Mouse (Mus musculus) mesoderm, embryonic 11.5 days (tissue): ENCODE data around the gene Tsg101.

Source experiments
- DNase-seq: peaks from one replicate; pipeline ENCODE4 v3.0.0-alpha.2; 2012; ENCODE audit warnings: low read depth, low spot score

Gene Tsg101

DNA sequence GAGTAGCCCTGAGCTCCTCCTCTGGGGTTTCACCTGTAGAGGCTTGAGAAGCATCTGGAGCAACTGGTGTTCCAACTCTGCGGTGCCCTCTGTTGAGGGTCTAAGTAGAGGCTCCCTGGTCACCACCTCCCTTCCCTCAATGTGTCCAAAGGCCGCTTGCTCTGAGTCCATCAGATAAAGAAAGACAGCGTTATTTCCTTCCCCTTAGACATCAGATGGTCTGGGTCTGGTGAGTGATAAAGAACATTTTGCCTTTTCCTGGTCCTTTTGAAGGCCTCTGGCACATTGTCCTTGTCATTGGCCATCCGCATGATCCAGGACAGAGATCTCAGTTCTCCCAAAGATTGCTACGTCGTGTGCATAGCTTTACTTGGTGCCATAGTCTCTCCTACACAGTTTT is 42.5 kb downstream of the Tsg101 start:
- no peak for DNase-seq

DNA sequence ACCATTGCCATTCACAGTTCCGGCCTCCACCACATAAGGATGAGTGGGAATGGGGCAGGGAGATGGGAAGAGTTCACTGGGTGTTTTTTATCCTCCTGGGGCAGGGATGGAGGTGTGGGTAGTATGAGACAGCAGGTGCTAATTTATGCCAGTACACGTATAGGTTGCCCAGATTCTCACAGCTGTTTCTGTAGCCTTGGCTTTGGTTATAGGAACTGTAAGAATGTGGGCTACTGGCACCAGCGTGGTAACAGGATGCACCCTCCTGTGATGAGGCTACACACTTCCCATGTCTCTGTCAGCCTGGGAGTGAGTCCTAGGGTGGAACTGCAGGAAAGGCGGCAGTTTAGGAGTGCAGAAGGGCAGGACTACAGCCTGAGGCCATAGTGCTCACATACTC is 42.9 kb downstream of the Tsg101 start:
- no peak for DNase-seq

DNA sequence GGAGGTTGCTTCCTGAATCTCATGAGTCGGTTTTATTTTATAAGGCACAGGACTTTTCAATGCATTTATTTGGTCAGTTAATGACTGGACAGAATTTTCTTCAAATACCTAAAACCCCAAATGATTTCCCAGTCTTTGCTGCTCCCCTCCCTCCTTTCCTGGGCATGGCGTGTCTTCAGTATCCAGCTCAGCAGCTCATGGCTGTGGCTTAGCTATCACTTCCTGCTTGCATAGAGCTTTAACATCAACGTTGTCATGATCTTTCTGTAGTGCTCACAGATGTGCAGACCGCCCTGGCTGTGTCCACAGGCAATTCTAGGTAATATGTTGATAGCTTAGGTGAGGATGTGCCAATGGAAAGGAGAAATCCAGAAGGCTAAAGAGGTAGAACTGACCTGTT is 47.8 kb downstream of the Tsg101 start:
- DNase-seq, result no peak

DNA sequence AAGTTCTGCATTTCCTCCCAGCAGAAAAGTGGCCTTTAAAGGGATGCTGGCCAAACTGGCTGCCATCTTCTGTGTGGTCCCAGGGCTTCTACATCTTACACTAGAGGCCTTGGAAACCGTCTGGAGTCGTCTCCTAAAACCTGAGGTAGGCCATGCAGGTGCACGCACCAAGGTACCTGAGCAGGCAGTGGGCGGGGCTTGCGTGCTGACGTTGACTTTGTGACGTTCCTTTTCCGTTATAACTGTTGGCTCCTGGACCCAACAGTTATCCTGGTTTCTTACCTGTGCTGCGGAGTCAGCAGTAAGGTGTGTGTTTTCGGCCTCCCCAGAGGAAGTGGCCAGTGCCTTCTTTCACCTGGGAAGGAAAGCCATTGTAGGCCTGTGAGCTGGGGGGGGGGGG is 58.8 kb downstream of the Tsg101 start, which contains the start of gene Ldhc:
Gene Ldhc (plus strand): TSS at position 208 of the 400 bp plus-strand sequence.
- no peak for DNase-seq

DNA sequence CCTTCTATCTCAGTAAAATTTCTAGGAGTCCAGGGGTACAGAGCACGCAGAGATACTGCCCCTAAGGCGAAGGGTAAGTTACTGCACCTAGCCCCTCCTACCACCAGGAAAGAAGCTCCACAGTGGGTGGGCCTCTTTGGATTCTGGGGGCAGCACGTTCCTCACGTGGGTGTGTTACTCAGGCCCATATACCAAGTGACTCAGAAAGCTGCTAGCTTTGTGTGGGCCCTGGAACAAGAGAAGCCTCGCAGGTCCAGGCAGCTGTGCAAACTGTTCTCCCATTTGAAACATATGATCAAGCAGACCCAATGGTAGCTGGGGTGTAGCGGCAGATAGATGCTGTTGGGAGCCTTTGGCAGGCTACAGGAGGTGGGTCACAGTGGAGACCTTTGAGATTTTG is 60.7 kb downstream of the Tsg101 start:
- DNase-seq, result no peak

DNA sequence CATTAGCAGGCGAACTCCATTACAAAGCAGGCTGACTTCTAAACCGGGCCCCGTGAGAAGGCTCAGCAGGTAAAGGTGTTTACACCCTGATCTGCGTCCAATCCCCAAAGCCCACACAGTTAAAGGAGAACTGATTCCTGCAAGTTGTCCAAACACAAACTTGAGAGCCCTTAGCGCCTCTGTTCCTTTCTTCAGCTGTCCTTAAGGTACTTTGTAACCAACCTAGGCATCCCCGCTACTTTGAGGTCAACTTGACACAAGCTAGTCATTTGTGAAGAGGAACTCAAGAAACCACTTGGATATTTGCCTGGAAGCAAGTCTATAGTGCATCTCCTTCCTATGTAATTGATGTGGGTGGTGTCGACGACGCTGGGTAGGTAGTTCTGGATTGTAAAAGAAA is 62.3 kb downstream of the Tsg101 start:
- DNase-seq, result no peak

DNA sequence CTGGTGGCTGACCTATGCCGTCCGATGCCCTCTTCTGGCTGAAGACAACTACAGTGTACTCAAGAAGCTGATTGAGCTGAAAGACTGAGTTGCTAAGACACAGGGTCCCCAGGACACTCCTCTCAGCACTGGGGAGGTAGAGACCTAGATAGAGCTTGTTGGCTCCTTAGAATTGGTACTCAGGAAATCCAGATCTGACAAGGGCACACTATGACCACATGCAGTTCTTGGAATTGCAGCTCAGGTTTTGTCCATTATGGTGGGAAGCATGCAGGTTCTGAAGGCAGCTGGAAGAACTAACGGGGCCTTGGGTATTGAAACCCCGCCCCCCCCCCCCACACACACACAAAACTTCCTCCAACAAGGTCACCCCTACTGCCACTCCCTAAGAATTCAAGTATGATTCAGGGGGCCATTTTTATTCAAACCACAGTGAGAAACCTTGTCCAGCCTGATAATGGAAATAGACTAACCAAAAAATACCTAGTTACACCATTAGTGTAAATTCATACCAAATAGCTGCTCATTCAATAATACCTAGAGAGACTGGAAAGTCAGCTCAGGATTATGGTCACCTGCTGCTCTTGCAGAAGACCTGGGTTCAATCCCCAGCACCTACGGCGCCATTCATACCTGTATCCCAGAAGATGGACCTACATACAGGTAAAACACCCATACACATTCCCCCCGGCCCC is 63.8 kb downstream of the Tsg101 start:
- no peak for DNase-seq

DNA sequence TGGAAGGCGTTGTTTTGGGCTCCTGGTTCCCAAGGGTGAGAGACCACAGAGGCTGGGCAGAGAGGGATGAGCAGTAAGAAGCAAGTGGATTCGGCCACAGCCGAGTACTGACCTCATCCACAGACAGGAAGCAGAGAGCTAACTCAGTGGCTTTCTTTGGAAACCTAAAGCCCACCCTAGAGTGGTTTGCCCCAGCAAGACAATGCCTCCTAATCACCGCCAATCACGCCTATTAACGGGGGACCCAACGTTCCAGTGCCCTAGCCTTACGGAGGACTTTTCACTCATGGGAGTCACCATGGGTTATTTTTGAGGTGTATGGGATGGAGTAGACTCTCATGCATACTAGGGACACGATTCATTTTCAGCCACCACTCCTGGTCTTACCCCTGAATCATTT is 66.4 kb downstream of the Tsg101 start:
- DNase-seq, result no peak

DNA sequence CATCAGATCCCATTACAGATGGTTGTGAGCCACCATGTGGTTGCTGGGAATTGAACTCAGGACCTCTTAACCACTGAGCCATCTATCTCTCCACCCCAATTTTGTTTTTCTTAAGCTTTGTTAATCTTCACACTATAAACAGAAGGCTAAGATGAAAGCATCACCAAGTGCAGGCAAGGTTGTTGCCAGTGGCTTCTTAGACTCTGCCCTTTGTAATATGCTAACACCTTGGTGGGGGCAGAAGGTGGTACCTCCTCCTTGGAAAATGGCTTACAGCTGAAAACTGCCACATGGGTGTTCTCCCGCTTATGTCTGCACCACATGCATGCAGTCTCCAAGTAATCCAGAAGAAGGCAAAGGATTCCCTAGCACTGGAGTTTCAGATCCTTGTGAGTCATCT is 67.1 kb downstream of the Tsg101 start:
- DNase-seq, result no peak

DNA sequence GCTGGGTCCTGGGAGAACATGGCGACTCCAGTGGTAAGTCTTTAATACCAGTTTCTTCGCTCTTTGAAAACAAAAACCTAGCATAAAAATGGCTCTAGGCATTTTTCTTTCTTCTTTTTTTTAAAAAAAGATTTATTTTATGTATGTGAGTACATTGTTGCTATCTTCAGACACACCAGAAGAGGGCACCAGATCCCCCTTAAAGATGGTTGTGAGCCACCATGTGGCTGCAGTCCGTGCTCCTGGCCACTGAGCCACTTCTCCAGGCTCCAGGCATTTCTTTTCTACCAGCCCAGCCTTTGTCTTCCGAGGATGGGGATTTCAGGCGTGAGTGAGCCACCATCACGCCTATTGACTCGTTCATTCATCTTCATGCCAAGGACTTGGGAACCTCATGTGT is 68.7 kb downstream of the Tsg101 start:
- no peak for DNase-seq

DNA sequence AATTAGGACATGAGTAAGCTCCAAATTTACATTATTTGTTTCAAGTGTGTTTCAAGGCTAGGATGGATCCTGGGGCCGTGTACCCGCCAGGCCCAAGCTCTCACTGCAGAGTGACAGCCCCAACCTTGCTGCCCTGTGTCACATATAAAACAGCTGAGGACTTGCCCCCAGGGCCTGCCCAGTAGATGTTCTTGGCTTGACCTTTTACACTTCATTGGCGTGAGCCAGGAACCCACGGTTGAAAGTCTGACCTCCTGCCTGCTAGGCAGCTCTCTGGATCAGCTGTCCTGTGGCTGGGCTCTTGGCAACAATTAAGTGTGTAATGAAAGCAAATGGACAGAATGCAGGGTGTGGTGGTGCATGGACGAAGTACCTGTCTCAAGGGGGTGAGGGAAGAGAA is 70.5 kb downstream of the Tsg101 start:
- DNase-seq, result no peak

DNA sequence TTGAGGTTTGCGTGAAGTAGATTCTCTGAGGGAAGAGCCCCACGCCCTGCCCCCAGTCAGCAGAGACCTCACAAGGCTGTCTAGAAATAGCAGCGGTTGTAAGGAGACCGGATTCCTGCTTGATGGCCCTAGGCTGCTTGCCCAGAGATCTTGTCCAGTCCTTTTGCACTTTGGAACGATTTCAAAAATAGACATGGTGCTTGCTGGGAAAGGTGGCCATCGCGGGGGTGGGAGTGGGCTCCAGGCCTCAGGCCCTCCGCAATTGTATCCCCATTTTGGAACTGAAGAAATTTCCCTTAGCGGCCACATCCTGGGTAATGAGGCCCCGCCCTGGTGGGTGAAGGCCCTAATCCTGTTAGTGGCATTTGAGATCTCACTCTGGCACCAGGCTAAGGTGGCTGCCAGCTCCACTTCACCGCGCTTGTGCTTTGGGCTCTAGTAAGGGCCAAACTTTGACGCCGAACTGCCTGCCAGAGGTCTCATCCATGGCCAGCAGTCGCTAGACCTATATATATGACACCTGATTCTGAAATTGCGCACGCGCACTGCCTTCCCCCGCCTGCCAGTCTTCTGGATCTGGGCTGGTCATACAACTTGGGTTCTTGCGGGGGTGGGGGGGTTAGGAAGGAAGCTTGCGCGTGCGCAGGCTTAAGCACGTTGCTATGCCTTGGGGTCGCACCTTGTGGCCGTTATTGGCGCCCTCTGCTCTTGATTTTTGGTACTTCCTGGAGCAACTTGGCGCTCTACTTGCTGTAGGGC is 73.1 kb downstream of the Tsg101 start:
- peak; percentile 85 for DNase-seq

DNA sequence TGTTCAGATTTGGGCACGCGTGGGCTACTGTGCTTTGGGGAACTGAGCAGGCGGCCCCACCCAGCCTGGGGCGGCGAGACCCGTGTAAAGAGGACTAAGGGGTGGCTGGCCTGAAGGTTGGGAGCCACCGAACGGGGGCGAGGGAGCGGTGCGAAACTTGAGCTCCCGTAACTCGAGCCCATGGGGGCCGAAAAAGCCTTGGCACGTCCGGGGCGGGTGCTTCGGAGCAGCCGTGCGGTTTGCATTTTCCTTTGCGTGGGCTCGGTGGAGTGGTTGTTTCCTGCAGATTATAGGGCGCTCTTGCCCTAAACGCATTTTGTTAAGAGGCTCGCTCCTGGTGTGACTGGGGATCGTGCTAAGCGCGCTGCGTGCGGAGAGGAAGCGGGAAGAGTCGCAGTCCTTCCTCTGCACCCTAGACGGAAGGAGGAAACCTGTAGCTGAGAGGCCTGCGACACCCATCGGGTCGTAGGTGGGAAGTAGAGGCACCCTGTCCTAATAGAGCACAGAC is 73.7 kb downstream of the Tsg101 start:
- no peak for DNase-seq

DNA sequence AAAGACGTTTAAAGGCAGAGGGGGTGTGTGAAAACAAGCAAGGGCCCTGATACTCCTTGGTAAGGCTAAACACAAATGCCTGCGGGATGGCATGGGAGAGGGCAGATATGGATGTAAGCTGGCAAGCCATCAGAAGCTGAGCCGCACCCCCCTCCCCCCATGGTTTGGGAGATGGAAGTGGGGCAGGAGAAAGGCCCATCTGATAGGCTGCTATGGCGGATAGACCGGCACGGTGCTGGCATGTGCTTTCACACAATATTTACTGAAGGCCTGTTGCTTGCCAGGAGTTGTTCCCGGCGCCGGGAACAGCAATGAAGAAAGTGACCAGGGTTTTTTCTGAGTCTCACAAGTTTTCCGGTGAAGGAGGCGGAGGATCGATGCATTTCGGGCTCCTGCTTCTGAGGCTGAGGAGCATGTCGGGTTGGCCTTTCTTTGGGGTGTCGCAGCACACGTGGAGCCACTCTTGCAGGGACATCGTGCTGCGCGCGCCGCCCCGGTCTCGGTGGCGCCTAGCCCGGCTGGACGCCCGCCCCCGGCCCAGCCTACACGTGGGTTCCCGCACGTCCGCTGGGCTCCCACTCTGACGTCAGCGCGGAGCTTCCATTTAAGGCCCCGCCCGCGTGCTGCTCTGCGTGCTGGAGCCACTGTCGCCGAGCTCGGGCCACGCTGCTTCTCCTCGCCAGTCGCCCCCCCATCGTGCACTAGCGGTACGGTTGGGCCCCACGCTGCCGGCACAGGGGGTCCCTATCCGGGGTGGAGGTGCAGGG is 74.4 kb downstream of the Tsg101 start:
- DNase-seq, result peak; percentile 94

DNA sequence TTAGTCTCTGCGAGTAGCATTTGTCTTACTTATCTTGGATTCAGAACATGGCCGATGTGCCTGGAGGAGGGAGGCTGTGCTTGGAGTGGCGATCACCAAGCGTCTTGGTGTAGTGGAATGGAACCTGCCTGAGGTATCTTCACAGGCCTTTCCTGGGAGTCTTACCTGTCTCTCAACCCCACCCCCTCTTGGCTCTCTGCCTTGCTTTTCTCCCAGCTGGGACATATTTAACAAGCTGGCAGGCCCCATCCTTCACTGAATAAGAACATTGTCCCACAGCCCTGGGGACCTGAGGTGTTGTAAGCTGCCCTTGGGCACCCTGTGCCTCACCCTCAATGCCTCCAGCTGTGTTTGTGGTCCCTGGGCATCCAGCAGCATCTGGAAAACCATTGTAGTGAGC is 76.2 kb downstream of the Tsg101 start:
- no peak for DNase-seq

DNA sequence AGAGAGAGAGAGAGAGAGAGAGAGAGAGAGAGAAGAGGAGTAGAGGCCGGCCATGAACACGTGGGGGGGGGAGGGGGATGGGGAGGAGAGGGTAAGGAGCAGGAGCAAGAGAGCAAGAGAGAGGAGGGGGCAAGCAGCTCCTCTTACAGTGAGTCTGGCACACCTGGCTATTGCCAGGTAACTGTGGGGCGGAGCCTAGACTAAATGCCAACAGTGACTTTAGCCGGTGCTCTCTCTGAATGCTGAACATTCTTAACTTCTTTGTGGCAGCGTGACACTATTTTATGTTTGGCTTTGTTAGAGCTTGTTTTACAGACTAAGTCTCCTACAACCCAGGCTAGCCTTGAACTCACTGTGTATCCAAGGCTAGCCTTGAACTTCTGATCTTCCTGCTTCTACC is 77.5 kb downstream of the Tsg101 start:
- DNase-seq, result no peak

DNA sequence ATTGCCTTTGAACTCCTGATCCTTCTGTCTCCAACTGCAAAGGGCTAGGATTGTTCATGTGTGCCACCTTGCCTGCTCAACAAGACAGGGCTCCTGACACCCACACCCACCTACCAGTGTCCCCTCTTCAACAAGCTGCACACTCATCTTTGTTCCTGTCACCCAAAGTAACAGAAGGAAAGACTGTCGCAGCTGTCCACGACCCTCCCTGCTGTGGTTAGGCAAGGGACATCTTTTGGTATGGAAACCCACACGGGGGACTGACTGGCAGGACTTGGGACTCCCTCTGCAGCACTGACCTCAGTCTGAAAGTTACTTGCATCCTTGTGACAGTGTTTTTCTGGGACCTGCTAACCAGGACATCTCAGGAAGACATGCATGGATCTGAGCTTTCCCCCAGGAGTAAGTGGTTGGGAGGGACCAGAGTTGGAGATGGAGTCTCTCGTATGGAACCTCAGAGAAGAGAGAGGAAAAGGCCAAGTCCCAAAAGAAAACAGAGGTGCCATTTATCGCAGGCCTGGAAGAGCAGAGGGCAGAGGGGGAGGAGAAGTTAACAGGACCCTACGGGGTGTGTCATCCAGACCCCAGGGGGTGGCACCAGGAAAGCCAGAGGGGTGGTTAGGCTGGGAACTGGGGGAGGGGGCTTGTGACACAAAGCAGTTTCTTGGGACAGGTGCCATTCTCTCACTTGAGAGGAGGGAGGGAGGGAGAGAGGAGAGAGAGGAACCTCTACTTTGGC is 78.8 kb downstream of the Tsg101 start, which contains the start of gene Ldha:
Gene Ldha (plus strand): TSS at position 689 of the 739 bp plus-strand sequence.
- DNase-seq, result no peak

DNA sequence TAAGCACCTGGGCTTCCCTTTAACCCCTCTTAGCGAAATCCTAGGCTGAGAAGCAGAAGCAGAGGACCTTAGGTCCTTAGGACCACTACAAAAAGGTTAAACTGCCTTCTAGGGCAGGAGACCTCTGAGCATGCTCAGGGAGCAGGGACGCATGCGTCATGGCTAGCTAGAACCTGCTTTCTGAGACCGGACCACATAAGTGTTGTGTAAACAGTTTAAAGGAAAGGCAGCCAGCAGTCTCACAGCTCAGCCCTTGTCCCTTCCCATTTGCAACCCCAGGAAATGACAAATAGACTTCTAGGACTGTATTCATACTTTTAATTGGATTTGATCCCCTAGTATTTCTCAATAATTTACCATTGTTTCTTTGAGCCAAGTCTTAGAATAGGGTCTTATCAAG is 79.4 kb downstream of the Tsg101 start:
- no peak for DNase-seq

DNA sequence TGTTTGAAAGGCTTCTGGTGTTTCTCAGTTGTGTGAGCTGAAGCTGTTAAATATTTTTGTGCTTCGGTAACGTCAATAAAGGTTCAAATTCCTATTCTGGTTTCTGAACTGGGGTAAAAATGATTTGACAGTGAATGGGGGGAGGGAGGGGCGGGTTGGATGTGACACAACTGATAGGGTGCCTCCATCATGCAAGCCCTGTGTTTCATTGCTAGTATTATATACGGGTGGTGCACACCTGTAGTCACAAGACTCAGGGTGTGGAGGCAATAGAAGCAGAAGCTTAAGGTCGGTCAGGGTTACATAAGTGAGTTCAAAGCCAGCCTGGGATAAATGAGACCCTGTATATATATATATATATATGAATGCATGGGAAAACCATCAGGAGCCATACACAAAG is 79.9 kb downstream of the Tsg101 start:
- no peak for DNase-seq

DNA sequence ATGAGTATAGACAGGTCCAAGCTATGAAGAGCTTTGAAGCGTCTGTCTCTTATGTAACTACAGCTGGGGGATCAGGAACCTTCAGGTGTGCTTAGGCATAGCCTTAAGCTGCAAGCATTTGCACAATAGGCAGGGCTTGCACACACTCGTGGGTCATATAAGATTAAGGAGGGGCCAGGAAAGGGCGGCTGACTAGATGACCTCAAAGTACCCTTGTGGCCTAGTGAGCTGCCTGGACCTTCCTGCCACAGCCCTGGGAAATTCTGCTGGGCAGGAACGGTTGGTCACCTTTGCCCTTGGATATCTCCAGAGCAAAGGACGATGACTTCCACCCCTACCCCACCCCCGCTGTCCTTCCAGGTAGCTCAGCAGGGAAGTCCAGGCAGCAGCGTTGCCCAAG is 80.3 kb downstream of the Tsg101 start:
- DNase-seq, result no peak
